Mouse (Mus musculus) embryonic facial prominence, embryonic 14.5 days (tissue): ENCODE measurements around the gene Pdap1. TPM values are rescaled to one million over a fixed set of nuclear protein-coding genes. Genes with fewer than 3 reads are reported as not detected.
"Not testable (repeated sequence)": the region's sequence is repeated elsewhere in the genome, so short reads cannot be mapped to it uniquely, and the experiment has no call there.

ENCODE experiments used
- ATAC-seq: fragments of 200-750 bp; cut with Nextera tagmentation; 2 replicates; pipeline ENCODE4 v1.8.0; 2017; ENCODE audit warnings: low read depth, moderate number of reproducible peaks, moderate TSS enrichment
- DNase-seq: peaks from one replicate; pipeline ENCODE4 v3.0.0-alpha.2; 2015; ENCODE audit warnings: low spot score
- H3K27ac ChIP-seq: fragments of 300-500 bp; sonication (generic); replicated peaks from 2 replicates; pipeline ENCODE4 v1.5.1; 2014; ENCODE audit warnings: low read depth, mild to moderate bottlenecking, low read length, moderate library complexity
- H3K27me3 ChIP-seq: fragments of 300-500 bp; sonication (generic); replicated peaks from 2 replicates; pipeline ENCODE4 v1.6.1; 2014; ENCODE audit warnings: low read length; ENCODE audit not compliant: control insufficient read depth, insufficient read depth
- H3K36me3 ChIP-seq: fragments of 300-500 bp; sonication (generic); 2 replicates; pipeline ENCODE4 v1.6.1; 2014; ENCODE audit warnings: low read length, mixed read lengths; ENCODE audit not compliant: control insufficient read depth, insufficient read depth
- H3K4me1 ChIP-seq: fragments of 300-500 bp; sonication (generic); 2 replicates; pipeline ENCODE4 v1.6.1; 2014; ENCODE audit warnings: antibody characterized with exemption, low read length; ENCODE audit not compliant: control insufficient read depth, insufficient read depth
- H3K4me2 ChIP-seq: fragments of 300-500 bp; sonication (generic); 2 replicates; pipeline ENCODE4 v1.6.1; 2014; ENCODE audit warnings: low read depth, mild to moderate bottlenecking, low read length, moderate library complexity, mixed read lengths
- H3K4me3 ChIP-seq: fragments of 300-500 bp; sonication (generic); 2 replicates; pipeline ENCODE4 v1.5.1; 2014; ENCODE audit warnings: low read depth, mild to moderate bottlenecking, low read length
- H3K9ac ChIP-seq: fragments of 300-500 bp; sonication (generic); 2 replicates; pipeline ENCODE4 v1.6.1; 2014; ENCODE audit warnings: low read depth, mild to moderate bottlenecking, low read length, moderate library complexity, mixed read lengths
- H3K9me3 ChIP-seq: fragments of 300-500 bp; sonication (generic); 2 replicates; pipeline ENCODE4 v1.6.1; 2016; ENCODE audit warnings: low read length; ENCODE audit not compliant: control insufficient read depth
- WGBS: fragments of 180-500 bp; shearing (Covaris S2); extraction: QIAGEN DNeasy Blood & Tissue Kit; methylation state at CpG from one replicate; pipeline ENCODE4 v1.1.7; 2014; 5-methylcytosine and 5-hydroxymethylcytosine counted together
- polyA plus RNA-seq: library from polyadenylated mRNA; unstranded; fragments of >200 nt; fragmentation: Nextera tagmentation; extraction: Ambion mirVana; gene quantifications from 2 replicates; pipeline ENCODE4 v1.2.1, GENCODE M21; 2014

Pdap1 gene
- polyA plus RNA-seq, 1 experiment from 2014 or later, result 97.1 TPM

DNA sequence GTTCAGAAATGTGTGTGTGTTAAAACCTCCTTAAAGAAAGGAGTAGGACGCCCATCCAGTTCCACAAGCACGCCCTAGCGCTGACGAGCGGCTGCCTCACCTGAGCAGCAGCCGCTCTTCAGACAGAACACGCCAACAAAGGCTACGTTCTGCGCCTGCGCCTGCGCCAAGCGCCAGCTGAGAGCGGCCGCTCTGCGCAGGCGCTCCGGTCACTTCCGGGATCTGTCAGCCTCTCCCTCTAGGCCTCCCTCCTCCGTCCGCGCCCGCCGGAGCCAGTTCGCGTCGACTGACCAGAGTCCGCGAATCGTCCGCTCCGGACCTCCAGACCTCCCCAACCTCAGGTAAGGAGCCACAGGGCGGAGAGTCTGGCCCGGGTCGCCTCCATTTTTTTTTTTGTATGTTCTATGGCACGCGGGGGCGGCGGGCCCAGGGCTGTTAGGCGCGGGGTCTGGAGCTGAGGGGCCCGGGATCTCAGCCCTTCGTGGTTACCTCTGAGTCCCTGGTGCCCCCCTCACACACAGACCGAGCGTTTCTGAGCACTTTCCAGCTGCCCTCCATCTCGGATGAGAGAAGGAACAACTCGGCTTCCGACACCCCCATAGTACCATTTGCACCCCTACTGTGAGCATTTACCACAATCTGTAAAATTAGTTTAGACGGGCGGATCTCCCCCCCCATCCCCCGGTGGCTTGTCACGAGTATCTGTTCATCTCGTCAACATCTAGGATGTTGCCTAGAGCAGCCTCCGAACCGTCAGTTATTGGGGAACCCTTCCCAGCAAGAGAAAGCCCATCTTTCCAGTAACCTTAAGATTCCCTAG, 56.2 kb downstream of the Pdap1 start, which contains the start of the genes Arpc1a and Kpna7:
Gene Arpc1a, plus strand, starts transcription at position 199 of the 820 bp plus-strand sequence.
Gene Kpna7, minus strand, starts transcription at position 399 of the 820 bp plus-strand sequence.
- Histone ChIP-seq H3K9me3 (no peaks in the 10 kb centered on the region), H3K4me3 (peak within 1 kb of the TSS; percentile 92), H3K9ac (peak within 1 kb of the TSS; percentile 96), H3K27me3 (no peaks in the 10 kb centered on the region), H3K27ac (peak within 1 kb of the TSS; percentile 72), H3K36me3 (peaks cover 10% of the 10 kb centered on the region; the same call in 1 of the 2 replicates), H3K4me1 (peaks cover 6% of the 10 kb centered on the region; the same call in 1 of the 2 replicates), H3K4me2 (peak within 1 kb of the TSS; percentile 83)
- DNase-seq (peak; percentile 96), ATAC-seq (peak; percentile 99)
- WGBS, result 1% methylated on average over 28 of the region's 54 CpGs

DNA sequence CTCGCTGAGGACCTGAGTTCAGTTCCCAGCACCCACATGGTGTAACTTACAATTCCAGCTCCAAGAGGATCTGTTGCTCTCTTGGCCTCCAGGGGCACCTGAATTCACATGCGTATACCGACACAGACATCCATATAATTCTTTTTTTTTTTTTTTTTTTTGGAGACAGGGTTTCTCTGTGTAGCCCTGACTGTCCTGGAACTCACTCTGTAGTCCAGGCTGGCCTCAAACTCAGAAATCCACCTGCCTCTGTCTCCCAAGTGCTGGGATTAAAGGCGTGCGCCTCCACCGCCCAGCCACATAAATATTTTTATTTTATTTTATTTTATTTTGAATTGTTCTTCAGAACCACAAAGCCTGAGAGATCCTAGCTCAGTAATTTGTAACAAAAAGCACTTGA, 56.8 kb downstream of the Pdap1 start:
- H3K9ac ChIP-seq, result peak overlapping the region; percentile 96
- H3K4me2 ChIP-seq, result peak overlapping the region; percentile 83
- H3K4me1 ChIP-seq, H3K36me3 ChIP-seq, H3K27me3 ChIP-seq, DNase-seq, H3K9me3 ChIP-seq: not testable (repeated sequence)
- peak; percentile 16; the same call in 1 of the 2 replicates for ATAC-seq
- H3K4me3 ChIP-seq, result peak overlapping the region; percentile 92
- WGBS, result 47% methylated on average over 6 of the region's 6 CpGs
- H3K27ac ChIP-seq, result peak overlapping the region; percentile 72

DNA sequence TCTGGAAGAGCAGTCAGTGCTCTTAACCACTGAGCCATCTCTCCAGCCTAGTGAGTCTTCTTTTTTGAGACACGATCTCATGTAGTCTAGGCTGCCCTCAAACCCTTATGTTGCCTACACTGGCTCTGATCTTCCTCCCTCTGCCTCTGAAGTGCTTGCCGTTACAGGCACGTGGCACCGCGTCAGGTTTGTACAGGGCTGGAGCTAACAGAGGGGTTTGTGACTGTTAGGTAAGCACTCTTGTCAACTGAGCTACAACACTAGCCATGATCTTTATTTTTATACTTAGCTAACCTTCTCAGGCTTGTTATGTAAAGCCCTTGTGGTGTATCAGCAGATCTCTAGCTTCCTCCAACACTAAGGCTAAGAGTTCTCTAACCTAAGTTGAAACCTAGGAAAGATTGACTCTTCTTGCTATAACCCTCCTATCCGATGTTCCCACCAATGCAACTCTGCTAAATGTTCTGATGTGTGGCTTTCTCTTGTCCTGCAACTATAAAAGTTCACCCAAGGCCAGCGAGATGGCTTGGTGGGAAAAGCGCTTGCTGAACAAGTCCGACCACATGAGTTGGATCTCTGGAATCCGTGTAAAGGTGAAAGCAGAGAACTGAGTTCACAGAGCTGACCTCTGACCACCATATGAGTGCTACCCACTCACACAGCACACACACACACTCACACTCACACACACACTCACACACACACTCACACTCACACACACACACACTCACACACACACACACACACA, 58.0 kb downstream of the Pdap1 start:
- no peak overlapping the region for H3K4me3 ChIP-seq
- ATAC-seq, result no peak
- no peaks in the 10 kb centered on the region for H3K27me3 ChIP-seq
- no peaks in the 10 kb centered on the region for H3K36me3 ChIP-seq
- DNase-seq, result no peak
- H3K4me1 ChIP-seq, result peaks cover 6% of the 10 kb centered on the region; the same call in 1 of the 2 replicates
- H3K4me2 ChIP-seq, result no peak overlapping the region
- H3K27ac ChIP-seq, result no peak overlapping the region
- WGBS, result 89% methylated on average over 10 of the region's 10 CpGs
- no peaks in the 10 kb centered on the region for H3K9me3 ChIP-seq
- no peak overlapping the region for H3K9ac ChIP-seq

Other genes starting within 250 kb of the Pdap1 start
- gene Smurf1, start 174.4 kb downstream of the Pdap1 start, polyA plus RNA-seq, result 19.9 and 21.1 TPM in 2 replicates
- gene Gm4871, start 107.5 kb downstream of the Pdap1 start, polyA plus RNA-seq, result not detected in 2 replicates
- gene 1700018F24Rik, start 97.2 kb downstream of the Pdap1 start, polyA plus RNA-seq, result 0.31 TPM in 1 of 2 replicates, not detected in the other
- gene Arpc1a, start 56.4 kb downstream of the Pdap1 start, polyA plus RNA-seq, result 138 and 150 TPM in 2 replicates
- gene Kpna7, start 56.2 kb downstream of the Pdap1 start, polyA plus RNA-seq, result not detected in 2 replicates
- 222 and 228 TPM in 2 replicates for gene Arpc1b, start 26.0 kb downstream of the Pdap1 start, polyA plus RNA-seq
- gene Bud31, start 124 bp upstream of the Pdap1 start, polyA plus RNA-seq, result 177 and 182 TPM in 2 replicates
- 13.2 and 14.6 TPM in 2 replicates for gene Ptcd1, start 26.9 kb upstream of the Pdap1 start, polyA plus RNA-seq
- 25.1 and 26.5 TPM in 2 replicates for gene Cpsf4, start 27.0 kb upstream of the Pdap1 start, polyA plus RNA-seq
- gene Atp5j2, start 51.8 kb upstream of the Pdap1 start, polyA plus RNA-seq, result 511 and 592 TPM in 2 replicates
- 6.6 and 9.3 TPM in 2 replicates for gene Zkscan14, start 61.6 kb upstream of the Pdap1 start, polyA plus RNA-seq
- 13.4 and 14.0 TPM in 2 replicates for gene Zkscan5, start 64.3 kb upstream of the Pdap1 start, polyA plus RNA-seq
- 37.2 and 38.1 TPM in 2 replicates for gene Zfp655, start 91.5 kb upstream of the Pdap1 start, polyA plus RNA-seq
- gene Zscan25, start 140.3 kb upstream of the Pdap1 start, polyA plus RNA-seq, result 0.45 and 0.63 TPM in 2 replicates
- gene Cyp3a57, start 205.0 kb upstream of the Pdap1 start, polyA plus RNA-seq, result not detected in 2 replicates